Mouse (Mus musculus): ENCODE measurements at regions not wholly inside any gene's neighbourhood (a gene's known extent, or its start where the extent isn't known, plus 50 kb on each side); places are given as distances from the start of the nearest gene placed in this dataset.

- no peak for DNase-seq (ENCODE audit: low spot score in 2 of 2)
Observed at GRCm38 (mm10) chr3:137561986-137562385, 59.4 kb upstream of the Ddit4l start.

- DNase-seq (ENCODE audit: low spot score in 2 of 2), result no peak
Observed at GRCm38 (mm10) chr3:137563541-137564080, 57.8 kb upstream of the Ddit4l start.

GRCm38 (mm10) chr3:137564282-137564681 lies 57.1 kb upstream of the Ddit4l start:
- DNase-seq (ENCODE audit: low spot score in 2 of 2), result no peak

GRCm38 (mm10) chr3:137568580-137569313 lies 52.7 kb upstream of the Ddit4l start:
- no peak for DNase-seq (ENCODE audit: low spot score in 2 of 2)

Measured in urinary bladder, postnatal 36 days (tissue).